Mouse (Mus musculus) right cerebral cortex, postnatal 4 days (tissue): ENCODE measurements around the gene Mns1.
"Not testable (repeated sequence)": the region's sequence is repeated elsewhere in the genome, so short reads cannot be mapped to it uniquely, and the experiment has no call there.

Experiments used
- DNase-seq: peaks from one replicate; pipeline ENCODE4 v3.0.0-alpha.2; 2022

Gene Mns1

DNA sequence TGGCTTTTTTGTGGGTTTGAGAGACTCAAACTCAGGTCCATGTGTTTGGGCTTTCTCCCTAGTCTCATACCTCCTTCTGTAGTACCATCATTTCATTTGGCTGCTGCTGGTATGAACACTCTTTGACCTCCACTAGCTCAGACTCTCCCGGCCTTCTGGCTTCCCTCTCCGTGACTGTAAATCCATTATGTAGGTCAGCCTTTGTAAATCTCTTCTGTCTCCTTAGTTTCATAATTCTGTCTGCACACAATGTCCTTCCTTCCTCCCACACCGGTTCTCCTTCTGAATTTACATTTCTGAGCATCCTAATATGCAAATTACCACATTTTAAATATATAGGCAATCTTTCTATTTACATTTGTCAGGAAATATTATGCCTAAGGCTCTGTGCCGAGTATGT, 9.9 kb upstream of the Mns1 start:
- no peak for DNase-seq

DNA sequence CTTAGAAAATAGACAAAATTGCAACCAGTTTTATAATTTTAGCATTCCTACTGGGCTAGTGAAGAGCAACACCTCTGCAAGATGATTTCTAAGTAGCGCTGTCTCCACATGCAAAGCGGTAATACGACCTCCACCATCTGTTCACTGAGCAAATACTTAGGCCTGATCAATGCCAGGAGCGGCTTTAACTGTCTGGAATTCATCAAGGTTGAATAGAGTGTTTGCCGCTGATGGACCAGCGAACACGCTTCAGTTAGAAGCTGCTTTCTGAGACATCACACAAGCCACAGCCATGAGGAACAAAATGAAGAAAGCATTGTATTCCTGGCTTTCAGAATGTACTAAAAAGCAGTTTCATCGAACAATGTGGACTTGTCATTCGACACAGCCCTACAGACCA, 2.9 kb upstream of the Mns1 start:
- DNase-seq, result no peak

DNA sequence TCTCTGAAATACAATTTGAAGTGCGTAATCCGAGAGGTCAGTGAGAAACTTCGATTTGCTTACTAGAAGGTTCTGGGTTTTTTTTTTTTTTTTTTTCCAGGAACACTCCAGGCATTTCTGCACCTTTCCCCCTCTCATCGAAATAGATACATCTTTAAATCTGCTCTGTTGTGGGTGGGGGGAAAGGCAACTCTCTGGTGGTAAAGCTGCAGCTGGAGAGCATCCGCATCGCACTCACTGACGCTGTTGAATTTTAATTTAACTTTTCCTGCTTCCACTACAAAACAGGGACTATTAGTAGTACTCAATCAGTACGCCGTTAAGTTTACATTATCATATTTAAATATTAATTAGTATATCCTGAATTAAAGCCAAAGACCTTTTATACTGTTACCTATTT, 938 bp downstream of the Mns1 start:
- no peak for DNase-seq

DNA sequence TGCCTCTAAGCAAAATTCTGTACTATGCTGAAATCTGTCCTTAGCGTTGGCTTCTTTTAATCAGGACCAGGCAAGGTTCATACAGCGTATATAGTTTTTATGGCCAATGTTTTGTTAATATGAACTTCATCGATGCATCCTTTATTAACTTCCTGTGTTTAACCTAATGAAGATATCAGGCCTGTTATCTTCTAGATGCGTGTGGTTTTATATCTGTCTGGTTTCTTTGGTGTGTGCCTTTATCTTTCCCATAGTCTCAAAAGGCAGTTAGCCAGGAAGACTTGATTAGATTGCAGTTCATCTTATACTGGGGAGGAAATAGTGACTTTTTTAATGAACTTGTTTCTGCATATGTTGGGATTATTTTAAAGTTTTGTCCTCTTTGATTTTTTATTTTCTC, 2.5 kb downstream of the Mns1 start:
- no peak for DNase-seq

DNA sequence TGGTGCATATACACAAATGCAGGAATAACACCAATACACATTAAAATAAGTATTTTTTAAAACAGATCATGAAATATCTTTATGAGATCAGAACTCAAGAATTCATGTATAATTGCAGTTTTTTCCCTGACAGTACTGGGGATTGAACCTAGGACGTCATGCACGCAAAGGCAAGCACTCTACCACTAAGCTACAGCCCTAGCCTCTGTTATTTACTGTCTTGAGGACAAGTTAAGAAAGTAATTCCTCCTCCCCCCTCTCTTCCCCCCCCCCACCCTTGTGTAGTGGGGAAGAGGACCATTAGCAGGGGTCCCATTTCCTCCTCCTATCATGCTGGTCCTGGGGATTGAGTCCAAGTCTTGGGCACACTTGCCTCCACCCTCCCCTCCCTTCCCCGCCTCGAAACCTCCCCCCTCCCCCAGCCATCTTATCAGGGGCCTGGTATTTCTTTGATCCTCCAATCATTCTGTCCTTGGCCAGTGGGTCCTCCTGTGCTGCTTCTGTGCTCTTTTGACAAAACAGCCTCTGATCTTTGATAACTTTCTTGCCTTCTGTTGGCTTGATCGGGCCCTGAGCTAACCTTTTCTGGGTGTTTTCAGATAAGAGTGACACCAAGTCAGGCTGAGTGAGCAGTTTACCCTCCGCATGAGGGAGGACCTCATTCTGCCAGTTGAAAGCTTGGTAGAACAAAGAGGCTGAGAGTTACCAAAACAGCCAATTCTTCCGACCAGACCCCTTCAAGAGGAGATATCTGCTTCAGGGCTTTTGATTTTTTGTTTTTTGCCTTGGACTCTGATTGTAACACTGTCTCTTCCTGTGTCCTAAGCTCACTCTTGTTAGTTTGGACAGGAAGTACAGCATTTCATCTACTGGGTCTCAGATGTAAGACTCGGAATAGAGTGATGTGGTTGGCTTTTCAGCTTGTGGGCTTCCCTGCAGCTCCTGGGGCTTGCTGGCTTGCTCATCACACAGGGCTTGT, 3.4 kb downstream of the Mns1 start:
- DNase-seq, result no peak

DNA sequence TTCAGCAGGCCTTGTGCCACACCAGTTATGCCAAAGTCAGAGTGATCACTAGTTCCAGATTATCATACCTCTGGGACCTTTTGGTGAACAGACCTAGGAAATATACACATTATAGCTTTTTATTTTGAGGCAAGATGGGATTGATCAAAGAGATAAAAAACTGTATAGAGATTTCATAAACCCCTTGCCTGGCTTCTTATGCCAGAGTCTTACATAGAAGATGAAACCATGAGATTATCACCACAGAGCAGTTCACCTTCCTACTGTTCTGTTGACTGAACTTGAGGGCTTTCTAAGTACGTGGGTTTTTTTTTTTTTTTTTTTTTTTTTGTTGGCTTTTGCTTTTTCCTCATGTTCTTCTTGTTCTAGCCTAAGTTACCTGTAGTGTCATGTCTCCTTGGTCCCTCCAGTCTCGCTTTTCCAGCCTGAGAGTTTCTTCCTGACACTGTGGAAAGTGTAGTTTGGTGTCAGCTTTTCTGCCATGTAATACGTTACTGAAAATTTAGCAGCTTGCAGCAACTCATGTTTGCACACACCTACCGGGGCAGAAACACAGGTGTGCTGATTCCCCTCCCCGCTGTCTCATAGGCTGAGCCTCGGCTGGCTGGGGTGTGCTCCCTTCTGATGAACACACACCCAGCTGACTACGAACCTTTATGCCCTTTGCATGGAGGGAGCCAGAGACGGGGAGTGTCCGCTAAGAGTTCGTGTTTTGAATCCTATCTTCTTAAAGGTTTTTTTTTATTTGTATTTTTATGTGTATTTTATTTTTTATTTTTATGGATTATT, 4.3 kb downstream of the Mns1 start:
- DNase-seq, result no peak

DNA sequence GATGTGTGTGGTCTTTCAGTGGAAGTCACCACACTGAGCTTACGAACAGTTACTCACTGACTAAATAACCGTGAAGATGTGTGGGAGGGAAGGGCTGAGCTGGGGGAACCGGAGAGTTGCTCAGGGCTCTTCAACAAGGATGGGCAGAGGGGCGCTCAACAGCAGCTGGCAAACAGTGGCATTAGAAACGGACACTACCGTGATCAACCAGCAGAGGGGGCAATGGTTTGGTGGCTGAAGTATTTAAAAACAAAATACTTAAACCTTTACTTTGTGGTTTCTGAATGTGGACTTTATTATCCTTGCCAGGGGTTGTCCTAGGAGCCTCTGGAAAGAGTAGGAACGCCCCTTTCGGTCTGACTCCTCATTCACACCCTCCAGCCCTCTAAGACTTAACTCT, 10.2 kb downstream of the Mns1 start:
- DNase-seq, result peak; percentile 72

DNA sequence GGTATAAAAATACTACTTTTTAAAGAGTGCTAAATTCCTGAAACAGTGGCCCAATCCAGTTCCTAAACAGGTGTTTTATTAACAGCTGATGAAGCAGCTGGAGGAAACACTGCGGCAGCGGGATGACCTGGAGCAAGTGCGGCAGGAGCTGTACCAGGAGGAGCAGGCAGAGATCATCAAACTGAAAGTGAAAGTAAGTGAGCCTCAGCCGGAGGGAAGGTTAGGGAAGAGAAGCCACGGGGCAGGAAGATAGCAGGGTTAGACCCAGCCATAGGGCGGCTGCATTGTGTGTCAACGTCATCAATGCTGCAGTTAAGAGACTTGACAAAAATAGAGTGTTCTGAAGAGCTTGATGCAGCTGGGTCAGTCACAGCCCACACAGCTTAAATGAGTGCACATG, 11.6 kb downstream of the Mns1 start:
- no peak for DNase-seq

DNA sequence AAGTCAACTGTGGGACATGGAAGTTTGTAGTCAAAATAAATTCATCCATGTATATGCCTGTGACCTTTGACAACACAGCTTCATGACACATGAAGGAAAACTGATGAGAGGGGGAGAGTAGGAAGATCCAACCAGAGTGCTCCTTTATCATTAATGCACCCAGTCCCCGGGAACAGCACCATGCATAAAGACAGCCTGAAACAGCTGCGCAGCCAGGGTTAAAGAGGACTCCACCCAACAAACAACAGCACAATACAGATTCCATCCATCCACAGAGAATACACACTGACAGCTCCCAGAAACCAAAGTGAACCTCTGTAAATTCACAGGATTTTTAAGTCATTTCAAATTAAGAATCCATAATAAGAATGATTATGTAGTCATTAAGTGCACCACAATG, 12.0 kb downstream of the Mns1 start:
- no peak for DNase-seq

DNA sequence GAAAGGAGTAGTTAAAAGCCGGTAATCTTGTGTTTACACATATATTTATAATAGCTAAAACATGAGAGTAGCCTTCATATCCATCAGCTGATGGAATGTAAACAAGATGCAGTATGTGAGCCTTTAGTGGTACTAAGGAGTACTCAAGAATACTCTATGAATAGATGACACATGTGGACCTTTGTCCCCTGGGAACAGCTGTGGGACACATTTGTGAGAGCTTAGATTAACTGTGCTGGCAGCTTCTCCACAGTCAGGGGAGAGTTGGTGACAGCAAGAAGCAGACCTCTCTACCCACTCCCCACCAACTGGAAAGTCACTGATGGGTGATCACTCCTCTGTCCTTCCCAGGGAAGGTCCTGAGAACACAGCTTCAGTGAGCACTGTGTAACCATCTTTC, 12.6 kb downstream of the Mns1 start:
- no peak for DNase-seq

DNA sequence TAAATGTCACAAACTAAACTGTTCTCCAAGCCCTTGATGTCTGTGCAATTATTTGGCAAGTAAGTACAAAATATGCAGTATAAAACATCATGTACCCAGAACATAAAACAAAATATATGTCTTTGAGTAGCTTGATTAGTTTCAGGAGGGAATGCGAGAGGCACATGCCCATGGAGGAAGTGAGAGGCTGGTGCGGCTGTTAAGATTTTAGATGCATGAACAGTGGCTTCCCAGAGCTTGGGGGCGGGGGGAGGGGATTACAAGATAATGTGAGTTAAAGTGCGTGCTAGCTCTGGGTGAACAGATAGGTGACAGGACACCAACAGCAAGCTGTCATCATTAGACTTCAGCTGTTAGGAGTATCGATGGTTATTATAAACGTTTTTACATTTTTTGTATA, 13.3 kb downstream of the Mns1 start:
- no peak for DNase-seq

DNA sequence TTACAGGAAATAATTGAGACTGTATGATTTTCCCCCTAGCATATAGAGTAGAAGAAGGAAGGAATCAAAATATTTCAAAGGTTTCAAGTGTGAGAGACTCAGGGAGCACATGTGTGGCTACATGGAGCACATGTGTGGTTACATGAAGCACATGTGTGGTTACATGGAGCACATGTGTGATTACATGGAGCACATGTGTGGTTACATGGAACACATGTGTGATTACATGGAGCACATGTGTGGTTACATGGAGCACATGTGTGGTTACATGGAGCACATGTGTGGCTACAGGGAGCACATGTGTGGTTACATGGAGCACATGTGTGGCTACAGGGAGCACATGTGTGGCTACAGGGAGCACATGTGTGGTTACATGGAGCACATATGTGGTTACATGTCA, 16.5 kb downstream of the Mns1 start:
- not testable (repeated sequence) for DNase-seq

DNA sequence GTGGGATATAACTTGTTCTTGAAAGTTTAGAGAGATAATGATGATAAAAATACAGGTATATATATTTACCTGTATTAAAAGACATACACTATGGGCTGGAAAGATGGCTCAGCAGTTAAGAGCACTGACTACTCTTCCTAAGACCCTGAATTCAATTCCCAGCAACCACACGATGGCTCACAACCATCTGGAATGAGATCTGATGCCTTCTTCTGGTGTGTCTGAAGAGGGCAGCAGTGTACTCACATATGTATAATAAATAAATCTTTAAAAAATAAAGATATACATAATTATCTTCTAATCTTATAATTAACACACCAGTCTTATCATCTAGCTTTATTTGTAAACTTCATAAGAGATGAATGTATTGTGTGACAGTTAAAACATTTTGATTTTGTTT, 18.6 kb downstream of the Mns1 start:
- DNase-seq, result no peak

DNA sequence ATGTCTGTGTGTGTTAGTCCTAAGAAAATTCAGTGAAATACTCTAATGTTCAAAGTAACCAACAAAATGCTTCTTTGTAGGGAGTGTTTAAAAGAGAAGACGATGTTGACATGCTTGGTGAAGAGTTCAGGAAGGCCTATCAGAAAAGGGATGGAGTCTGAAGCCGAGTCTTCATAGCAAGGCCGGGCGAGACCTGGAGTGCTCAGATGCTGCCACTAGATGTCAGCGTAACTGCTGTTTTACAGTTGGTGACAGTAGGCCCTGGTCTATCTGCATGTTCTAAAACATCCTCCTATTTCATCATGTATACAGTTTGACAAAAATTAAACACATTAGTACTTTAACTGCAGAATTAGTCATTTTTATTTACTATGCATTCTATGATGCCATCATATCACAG, 20.4 kb downstream of the Mns1 start:
- DNase-seq, result peak; percentile 63

DNA sequence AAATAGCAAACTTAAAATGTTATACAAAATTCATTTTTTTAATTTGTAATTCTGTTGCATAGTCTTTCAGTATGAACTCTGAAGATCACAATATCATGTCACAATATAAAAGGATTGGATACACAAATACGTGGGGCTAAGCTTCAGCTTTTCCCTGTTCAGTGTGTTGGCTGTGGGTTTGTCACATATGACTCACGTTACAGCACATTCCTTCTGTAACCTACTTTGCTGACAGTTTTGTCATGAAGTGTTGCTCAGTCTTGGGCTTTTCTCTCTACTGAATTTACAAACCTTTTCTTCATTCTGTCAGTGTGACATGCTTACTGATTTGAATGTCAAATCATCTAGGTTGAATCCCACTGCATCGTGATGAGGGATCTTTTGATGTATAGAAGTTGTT, 21.9 kb downstream of the Mns1 start:
- DNase-seq, result no peak

DNA sequence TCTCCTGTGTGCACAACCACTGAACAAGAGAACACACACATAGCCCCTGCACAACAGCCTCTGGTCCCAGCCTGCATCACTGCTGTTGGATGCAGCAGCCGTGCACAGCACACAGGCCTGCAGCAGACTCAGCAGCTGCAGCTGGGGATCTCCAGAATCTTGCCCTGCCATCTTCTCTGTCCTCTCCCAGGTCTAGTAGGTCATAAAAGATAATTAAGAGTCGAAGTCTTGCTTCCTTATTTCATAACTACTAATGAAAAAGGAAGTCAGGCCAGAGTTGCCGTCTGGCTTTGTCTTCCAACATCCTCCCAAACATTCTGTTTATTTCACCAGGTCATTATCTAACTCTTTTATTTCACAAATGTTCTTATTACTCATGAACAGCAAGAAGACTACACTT, 23.0 kb downstream of the Mns1 start:
- DNase-seq, result no peak

DNA sequence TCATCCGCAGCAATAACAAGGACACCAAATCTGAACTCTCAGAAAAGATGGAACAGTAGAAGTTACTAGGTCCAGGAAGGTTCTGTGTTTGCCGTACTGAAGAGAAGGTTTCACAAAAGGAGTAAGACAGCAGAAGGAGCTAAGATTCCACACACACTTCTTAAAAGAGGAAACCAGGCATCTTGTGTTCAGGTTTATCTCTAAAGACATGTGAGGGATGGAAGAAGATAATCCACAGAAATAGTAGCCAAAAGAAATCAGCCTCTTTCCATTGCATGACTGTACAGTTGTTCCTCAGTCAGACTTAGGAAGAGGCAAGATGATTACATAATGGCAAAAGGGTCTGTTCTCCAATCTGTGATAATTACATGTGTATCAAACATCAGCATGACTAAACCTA, 24.6 kb downstream of the Mns1 start:
- no peak for DNase-seq

DNA sequence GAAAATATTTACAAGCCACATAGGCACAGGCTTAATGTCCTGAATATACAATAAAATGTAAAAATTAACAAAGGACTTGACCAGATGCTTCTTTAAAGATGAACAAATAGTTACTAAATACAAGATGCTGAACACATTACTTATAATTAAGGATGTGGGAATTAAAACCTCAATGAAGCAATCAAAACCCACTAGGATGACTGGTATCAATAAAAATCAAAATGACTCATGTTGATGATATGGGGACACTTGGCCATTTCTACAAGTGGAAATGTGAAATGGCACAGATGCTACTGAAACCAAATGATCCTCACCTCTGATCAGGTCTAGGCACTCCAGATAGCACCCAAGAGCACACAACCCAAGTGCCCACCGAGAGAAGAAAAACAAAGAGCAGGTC, 27.0 kb downstream of the Mns1 start:
- DNase-seq, result no peak

DNA sequence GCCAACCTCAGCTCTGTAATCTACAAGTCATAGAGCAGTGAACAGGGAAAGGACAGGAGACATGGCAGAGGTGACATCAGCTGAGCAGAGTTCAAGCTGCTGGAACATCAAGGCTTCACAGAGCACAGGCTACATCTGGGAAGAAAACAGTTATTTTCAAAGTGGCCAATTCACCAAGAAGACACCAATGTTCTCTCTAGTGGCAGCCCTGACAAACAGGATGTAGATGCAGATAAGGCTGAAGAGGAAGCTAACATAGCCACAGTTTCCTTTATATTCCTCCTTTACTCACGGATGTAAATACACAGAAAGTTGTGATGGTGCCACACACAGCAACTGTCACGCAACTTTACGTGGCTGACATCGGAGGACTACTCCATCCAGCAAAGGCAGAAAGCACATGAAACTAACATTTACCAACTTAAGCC, 28.0 kb downstream of the Mns1 start:
- no peak for DNase-seq

DNA sequence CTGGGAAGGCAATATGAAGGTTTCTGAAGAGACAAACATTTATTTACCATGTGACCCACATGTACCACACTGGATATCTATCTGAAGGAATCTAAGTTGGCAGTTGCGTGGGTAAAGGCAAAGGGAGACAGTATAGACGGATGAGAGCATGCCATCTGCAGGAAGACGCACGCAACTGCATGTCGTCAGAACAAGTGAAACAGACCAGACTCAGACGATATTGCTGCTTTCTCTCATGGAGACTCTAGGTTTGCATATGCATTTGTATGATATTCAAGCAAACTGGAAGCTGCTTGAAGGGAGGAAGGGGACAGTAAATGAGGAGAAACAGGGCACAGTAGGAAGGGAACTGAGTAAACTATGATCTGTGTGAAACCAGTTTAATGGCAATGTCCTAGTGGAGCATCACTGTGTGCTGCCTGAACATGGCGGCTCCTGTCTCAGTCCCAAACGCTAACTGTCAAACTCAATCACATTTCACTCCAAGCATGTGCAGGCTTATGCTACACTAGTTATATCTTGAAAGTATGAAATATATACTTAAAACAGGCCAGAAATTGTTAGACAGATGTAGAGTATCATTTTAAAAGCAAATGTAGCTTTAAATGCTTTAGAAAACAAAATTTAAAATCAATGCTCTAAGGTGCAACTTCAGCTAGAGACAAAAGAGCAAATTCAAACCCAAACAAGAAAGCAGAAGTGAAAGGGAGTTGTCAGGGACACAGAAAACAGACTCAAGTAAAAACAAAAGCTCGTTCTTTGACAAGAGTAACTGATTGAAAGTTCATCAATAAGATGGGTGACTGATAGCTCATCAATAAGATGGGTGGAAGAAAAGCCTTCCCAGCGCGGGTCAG, 30.0 kb downstream of the Mns1 start:
- DNase-seq, result no peak

DNA sequence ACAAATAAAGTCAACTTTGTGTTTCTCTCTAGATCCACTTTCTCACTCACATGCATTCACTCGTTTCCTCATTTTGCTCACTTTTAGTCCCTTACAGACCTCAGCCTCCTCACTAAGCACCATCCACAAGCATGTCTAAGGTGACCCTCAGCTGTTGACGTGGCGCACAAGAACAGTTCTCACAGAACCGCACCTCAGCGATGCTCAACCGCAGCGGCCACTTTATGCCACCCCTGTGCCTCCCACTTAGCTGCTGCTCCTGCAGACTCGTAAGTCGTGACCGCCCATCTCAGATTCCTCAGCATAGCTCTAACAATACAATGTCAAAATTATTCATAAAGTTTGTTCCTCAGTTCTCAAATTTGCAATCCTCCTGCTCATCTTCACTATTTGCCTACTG, 30.8 kb downstream of the Mns1 start:
- DNase-seq, result no peak

DNA sequence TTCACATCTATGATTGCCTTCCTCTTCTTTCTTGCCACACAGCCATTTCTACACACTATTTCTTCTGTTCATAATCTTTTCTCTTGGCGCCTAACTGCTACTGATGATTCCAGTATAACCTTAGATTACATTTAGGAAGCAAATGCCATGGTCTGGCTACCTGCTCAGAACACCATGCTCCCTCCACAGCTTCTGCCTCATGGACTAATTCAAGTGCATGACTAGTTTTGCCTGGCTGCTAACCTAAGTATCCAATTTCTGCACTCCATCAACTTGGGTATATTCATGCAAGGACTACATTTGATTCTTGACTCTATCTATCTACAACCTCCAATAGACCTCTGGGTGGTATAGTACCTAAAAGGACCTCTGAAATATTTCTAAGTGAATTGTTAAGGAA, 32.0 kb downstream of the Mns1 start:
- no peak for DNase-seq

DNA sequence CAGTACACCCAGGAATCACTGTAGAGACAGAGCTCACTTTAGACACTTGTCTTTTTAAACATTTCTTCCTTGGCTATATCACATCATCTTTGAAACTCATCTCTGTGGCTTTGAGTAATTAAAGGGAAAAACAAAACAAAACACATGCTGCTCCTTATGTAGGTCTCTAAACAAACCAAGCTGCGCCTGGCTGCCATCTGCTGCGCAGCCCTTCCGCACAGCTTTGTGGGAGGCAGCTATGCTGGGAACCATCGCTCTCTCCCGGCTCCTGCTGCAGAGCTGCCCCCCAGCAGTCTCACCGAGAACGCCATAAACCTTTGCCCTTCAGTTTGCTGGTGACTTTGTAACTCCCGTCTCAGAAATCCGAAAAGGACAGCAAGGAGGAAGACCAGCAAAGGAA, 37.7 kb downstream of the Mns1 start:
- peak; percentile 38 for DNase-seq
